Mouse (Mus musculus): ENCODE results near the gene Prr14l.
"Not testable (repeated sequence)": the region's sequence is repeated elsewhere in the genome, so short reads cannot be mapped to it uniquely, and the experiment has no call there.

Gene Prr14l

DNA sequence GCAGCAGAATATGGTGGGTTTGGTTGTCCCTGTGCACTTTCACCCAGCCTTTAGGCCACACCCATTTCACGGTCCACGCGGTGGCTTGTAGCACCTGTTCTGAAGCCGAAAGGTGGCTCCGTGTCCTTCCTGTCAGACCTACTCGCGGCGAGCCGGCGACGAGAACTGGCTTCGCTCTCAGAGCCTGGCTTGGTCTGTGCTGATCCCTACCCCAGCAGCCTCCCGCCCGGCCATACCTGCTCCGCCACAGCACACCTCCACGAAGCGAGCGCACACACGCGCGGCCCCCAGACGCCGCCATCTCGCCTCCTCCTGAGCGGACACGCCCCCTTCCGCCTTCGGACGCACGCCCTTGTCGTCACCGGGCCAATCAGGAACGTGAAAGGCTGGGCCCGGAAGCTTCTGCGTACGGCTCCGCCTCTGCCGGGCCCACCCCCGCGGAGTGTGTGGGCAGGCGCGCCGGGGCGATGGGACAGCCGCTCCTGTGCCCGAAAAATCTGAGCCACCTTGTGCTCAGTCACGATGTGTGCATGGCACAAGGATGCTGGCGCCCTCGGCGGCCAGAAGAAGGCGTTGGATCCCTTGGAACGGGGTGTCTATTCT is 68.6 kb downstream of the Prr14l start, which contains the start of gene Pisd:
Gene Pisd, minus strand, starts transcription at position 334 of the 603 bp plus-strand sequence.
- in situ Hi-C loops (cut with MboI), result no loop called here

DNA sequence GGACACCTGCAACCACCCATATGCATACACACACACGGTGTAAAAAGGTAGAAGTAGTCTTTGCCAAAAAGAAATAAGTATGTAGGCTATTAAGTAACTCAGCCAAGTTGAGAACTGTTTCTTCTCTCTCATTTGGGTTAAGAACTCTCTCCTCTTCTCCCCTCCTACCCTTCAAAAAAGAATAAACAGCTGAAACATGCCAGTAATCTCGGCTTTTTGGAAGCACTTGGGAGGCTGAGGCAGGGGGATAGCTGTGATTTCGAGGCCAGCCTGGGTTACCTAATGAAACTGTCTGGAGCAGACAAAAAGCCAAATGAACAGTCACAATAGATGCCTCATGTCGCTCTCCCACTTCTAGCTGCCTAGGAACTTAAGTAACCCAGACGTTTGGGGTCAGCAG is 69.3 kb downstream of the Prr14l start:
- in situ Hi-C loops (cut with MboI), result no loop called here

DNA sequence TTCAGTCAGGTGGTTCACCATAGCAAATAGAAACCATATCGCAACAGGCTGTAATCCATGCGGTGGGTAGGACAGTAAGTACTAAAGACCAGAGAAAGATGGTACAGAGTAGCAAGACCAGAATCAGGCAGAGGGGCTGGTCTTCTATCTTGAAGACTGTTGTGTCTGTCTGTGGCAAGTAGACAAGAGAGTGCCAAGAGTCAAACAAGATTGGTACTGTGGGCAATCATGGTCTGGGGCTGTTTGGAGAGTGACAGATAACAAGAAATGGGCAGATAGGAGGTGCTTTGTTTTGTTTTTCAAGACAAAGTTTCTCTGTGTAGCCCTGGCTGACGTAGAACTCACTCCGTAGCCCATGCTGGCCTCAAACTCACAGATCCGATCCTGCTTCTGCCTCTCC is 72.5 kb downstream of the Prr14l start:
- in situ Hi-C loops (cut with MboI), result no loop called here

DNA sequence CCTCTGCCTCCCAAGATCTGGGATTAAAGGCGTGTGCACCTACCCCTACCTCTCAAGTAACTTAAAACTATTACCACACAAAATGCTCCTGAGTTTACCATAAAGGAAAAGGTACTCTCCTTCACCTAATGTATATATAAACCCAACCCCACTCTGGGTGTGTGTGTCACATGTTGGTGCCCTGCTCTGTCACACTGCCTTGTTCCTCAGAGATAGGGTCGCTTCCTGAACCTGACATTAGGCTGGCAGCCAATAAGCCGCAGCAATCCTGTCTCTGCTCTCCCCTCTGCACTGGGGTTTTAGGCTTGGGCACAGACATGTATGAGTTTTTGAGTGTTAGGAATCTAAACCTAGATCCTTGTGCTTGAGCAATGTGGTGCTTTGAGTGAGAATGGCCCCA is 75.9 kb downstream of the Prr14l start:
- in situ Hi-C loops (cut with MboI), result no loop called here

DNA sequence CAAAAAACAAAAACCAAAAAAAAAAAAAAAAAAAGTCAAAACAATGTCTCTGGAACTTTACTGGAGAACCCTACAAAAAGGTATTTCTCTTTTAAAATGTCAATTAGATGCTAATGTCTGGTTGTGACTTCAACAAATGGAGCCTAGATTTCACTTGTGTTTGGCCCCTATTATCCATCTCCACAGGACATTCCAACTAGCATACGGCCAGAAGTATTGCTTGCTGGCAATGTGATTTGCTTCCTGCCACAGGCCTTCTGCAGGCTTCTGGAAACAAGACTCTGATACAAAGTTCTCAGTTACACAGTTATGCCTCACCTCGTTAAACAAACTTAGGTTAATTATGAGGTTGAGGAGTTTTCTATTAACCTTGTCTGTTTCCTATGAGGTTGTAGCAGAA is 81.7 kb downstream of the Prr14l start:
- in situ Hi-C loops (cut with MboI), result no loop called here

DNA sequence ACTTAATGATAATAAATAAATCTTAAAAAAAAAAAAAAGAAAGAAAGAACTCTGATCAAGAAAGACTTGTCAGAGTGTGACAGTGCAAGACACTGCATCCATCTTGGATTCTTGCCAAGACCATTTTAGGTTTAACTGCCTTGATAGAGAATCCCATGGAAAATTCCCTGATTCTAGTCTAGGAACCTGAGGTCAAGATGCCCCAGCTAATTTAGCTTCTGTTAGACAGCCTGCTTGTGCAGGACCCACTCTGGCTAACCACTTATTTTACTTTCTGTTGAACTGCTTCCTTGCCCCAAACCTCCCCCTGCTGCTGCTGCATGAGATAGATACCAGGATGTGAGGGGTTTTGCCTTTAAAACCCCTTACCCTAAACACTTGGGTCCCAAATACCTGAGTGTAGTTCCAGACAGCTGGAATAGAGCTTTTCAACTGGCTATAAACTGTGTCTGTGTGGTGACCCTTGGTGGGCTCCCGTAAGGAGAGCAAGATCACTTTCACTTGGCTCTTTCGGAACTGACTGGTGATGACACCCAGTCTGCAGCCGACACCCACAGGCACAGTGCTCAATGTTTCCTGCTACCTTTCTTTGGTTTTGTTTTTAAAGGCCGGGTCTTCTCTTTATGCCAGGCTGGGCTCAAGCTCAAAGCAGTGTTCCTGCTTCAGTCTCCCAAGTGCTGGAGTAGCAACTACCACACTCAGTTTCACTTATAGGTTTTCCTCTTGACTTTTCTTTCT is 86.3 kb downstream of the Prr14l start:
- in situ Hi-C loops (cut with MboI), result no loop called here

DNA sequence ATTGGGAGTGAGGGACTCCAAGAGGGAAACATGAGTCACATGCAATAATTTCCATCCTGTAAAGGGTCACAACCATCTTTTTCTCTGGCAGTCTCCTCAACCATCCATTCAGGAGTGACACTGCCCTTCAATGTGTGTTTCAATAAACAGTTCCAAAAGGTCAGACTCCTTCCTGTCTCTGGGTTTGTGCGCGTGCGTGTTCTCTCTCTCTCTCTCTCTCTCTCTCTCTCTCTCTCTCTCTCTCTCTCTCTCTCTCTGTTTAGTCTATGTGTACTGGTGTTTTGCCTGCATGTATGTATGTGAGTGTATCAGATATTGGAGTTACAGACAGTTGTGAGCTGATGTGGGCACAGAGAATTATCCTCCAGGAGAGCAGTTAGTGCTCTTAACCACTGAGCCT is 87.1 kb downstream of the Prr14l start:
- in situ Hi-C loops (cut with MboI), result no loop called here

DNA sequence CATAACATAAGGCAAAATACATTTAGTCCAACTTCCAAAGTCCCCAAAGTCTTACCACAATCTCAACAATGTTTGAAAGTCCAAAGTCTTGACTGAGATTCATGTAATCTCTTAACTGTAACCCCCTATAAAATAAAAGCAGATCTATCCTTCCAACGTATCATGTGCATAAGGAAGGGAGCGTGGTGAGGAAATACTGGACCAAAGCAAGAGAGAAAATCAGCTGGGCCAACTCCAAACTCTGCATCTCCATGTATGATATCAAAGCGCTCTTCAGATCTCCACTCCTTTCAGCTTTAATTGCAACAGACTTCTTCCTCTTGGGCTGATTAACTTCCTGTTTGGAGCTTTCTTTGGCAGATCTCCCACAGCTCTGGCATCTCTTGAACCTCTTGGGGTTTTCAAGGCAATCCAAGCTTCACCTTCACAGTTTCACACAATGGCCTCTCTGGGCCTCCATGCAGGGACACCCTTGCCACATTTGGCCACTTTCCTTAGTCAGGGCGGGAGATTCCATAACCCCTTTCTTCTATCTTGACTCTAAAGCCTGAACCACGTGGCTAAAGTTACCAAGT is 92.4 kb downstream of the Prr14l start:
- in situ Hi-C loops (cut with MboI), result no loop called here

DNA sequence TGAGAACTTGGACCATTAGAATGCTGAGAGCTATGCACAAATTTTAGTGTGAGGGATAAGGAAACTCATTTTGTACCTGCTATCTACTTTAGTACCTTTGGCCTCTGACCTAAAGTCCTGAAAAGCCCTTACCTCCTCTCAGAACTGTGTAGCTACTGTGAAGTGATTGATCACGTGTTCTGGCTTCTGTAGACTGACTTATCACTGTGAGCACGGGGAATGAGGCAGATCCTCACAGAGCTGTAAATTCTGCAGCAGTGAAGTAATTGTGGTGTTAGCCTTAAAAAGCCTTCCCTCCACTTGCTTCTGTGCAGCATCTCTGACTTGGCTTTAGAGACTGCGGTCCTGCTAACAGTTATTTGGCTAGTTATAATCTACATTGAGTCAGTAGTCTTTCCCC is 93.3 kb downstream of the Prr14l start:
- in situ Hi-C loops (cut with MboI), result no loop called here

DNA sequence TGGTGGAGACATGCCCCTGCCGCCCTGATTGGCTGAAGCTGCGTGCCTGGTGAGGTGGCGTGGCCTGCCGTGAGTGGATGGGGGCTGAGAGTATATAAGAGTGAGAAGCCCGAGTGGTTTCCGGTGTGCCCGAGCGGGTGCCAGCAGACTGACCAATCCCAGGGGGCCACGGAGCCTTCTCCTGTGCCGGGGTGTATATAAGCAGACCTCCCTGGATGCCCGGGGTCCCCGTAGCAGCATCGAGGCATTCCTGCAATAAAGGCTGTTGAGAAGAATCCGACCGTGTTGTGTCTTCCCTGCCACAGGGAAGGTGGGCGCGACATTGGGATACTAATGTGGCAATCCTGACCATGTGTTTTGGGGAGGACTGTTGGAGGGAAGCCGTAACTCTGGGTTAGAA is 93.7 kb downstream of the Prr14l start:
- in situ Hi-C loops (cut with MboI), result not testable (repeated sequence)

DNA sequence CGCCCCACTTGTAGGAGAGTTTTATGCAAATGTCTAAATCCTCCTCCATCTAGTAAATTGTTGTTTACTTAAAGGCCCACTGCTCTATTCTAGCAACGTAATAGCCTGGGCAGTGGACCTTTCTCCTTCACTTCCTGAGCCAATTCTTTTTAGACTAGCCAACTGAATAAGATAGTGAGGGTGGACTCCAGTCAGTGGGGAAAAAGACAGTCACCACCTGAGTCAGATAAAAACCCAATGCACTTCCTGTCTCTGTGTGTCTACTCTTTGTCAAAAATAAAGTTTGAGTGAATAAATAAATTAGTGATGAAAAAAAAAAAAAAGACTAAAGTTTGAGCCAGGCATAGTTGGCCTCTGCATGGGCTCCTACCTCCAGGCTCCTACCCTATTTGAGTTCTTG is 94.4 kb downstream of the Prr14l start:
- in situ Hi-C loops (cut with MboI), result no loop called here

DNA sequence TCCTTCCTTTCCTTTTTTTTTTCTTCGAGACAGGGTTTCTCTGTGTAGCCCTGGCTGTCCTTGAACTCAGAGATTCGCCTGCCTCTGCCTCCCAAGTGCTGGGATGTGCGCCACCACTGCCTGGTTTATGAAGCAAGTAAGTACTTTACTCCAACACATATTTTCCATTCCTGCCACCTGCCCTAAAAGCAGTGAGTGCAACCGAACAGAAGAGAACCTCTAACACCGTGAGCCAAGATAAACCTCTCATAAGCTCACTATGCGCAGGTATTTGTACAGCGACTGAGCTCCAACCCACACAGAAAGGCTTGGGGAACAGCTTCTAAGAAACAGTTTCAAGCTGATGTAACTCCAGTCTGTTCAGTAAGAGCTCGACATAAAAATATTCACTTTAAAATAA is 97.9 kb downstream of the Prr14l start:
- in situ Hi-C loops (cut with MboI), result no loop called here

DNA sequence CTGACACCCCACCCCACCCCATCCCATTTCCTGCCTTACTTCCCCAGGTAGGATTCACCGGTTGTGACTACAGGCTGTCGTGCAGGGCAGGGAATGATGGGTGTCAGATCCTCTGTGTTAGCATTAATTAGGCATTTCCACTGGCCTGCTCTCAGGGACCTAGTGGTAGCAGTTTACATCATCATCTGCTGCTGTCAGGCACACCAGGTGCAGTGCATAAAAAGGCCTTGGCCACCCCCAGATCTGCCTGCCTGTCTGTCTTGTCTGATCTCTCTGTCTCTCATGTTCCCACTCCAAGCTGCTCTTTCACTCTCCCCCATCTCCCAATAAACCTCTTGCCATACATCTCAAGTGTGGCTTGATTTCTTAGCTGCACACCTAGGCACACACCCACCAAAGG is 102.3 kb downstream of the Prr14l start:
- in situ Hi-C loops (cut with MboI), result no loop called here

DNA sequence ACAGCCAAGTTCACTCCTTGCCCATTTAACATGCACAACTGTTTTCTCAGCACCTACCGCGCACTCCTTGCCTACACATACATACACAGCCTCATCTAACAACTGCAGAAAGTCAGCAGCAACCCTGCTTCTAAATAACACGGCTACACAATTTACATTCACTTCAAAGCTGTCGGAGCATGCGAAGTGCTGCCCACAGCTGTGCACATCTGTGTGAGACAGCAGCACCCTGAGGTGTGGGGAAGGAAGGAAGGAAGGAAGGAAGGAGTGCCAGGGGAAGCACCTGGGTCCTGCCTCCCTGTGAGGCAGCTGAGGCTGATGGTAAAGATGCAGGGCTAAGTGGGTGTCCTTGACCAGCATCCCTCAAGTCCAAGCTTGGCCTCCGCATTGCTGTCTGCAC is 105.1 kb downstream of the Prr14l start:
- in situ Hi-C loops (cut with MboI), result no loop called here

DNA sequence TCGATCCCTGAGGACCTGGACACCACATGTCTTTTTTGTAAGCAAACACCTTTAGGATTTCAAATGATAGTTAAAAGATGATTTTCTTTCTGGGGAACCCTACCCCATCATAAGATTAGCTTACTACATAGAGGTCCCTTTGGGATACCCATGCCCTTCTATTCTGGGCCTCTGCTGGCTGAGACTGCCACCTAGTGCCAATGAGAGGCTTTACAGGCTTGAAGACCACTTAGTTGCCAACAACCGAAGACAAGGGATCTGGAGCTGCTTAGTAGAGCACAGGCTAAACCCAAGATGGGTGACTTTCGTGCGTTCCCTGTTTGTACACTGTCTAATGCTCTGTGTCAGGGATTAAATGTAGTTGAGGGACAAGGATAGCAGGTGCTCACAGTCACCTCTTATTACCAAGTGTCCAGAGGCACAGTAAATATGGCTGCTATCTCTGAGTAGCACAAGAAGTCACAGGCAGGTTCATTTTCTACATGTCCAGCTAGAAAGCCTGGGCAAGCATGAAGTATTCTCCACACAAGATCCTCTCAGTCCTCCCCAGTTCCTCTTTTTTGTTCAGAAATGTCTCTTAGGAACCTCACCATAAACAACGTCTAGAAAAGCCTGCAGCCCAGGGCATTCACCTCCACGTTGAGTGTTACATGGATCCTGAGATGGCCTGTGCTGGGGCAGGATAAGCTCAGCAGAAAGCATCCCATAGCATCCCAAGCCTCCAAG is 106.2 kb downstream of the Prr14l start:
- in situ Hi-C loops (cut with MboI), result no loop called here

DNA sequence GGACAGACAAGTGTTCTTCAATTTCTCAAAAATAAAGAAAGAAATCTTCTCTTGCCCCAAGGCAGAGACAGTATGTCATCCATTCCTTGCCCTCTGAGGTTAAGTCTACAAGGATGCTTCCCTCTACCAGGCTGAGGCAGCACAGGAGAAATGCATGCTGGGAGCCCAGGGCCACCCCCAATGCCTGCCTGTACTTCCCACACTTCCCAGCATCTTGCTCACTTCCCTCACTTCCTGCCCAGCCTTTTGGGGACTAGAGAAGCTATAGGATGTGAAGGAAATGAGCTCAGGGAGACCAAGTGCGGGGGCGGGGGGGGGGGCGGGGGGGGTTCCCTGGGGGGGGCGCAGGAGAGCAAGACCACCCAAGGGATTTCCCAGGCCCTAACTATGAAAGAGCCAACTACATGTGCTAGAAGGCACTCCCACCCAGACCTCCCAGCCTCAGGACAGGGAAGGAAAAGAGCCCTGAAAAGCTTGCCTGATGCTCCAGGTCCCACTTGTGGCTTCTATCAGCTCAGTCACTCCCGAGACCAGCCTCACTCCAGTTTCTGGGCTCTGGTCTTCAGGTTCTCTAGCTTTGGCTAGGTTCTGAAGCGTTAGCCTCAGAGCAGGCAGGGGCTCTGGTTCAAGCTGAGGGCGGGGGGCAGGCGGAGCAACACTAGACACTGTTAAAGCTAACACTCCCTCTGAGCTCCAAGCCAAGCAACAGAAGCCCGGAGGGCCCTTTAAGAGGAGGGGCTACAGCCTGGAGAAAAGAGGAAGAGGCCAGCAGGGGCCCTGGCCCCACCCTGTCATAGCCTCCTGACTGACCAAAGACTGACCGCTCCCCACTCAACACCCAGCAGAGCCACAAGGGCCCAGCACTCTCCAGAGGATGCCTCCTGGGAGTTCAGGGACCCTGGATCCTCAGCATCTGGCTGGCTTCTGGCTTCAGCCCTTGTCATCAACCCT is 108.1 kb downstream of the Prr14l start:
- in situ Hi-C loops (cut with MboI), result no loop called here

DNA sequence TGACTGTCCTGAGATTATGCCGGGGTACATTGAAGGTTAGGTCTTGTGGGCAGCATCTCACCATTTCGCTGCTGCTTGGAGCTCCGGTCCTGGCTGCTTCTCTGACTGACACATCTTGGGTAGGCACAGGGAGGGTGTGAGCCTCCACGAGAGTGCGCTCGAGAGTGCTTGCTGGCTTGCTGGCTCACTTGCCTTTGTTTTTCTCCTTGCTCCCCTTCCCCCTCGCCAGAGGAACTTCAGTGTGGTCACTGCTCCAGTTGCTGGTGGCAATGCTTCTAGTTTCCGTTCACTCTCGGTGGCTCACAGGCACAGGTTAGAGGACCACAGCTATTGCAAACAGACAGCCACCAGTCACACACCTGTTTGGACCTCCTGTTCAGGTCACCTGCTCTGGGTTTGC is 111.9 kb downstream of the Prr14l start:
- in situ Hi-C loops (cut with MboI), result no loop called here

DNA sequence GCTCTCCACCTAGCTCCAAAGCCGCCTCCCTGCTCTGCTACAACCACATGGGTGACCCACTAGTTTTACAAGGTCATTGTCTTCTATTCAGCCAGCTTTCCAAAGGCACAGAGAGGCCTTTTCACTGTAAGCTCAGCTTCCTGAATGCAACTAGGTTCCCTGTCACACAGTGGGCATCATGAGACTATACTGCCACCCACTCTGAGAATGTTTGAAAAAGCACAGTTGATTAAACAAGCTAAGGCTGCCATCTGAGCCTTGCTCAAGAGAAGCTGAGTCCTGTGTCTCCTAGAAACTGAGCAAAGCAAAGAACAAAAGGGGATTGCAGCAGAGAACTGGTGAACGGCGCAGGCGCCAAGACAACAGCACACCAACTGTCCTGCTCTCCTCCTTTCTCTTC is 112.7 kb downstream of the Prr14l start:
- in situ Hi-C loops (cut with MboI), result not testable (repeated sequence)

DNA sequence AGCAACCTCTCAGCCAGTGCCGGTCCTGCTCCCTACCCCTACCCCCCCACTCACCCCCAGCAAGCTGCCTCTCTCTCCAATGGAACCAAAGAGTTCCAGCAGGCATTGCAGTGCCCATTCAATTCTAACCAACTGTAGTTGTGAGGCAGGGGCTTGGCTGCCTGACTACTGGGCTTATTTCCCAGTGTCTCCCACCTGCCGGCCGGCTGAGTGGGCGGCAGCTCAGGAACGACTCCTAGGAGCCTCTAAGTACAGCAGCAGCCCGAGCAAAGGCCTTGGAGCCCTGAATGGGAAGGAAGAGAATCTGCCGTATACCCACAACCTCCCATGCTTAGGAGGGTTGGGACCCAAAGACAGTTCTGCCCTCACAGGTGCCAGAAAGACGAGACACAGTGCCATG is 113.2 kb downstream of the Prr14l start:
- in situ Hi-C loops (cut with MboI), result not testable (repeated sequence)

DNA sequence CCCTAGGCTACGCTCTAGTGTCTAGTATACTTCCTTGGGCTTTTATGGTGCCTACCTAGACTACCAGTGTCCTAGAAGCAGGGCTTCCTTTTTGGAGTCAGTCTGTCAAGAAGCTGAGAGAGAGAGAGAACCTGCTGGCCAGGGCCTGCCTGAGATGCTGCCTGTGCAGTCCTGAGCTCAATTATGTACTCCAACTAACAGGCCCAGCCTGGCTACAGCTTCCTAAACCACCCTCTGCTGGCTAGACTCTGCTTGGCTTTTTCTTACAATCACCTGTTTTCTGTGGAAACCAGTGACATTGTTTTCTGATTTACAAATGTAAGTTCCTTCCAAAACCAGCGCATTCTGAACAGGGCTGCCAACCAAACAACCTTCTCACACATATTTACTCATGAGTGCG is 113.9 kb downstream of the Prr14l start:
- in situ Hi-C loops (cut with MboI), result no loop called here

Measured in mature B cell (primary cell).